Mouse (Mus musculus) MEL (cell line): ENCODE measurements around the gene Ptafr. TPM values are rescaled to one million over a fixed set of nuclear protein-coding genes. Genes with fewer than 3 reads are reported as not detected.

ENCODE experiments used
- DNase-seq: peaks from one replicate; pipeline ENCODE4 v3.0.0; 2011; ENCODE audit warnings: low read depth, low spot score
- H3K27ac ChIP-seq: 2 replicates; pipeline ENCODE4 v1.5.1; 2012; ENCODE audit warnings: low read depth, mild to moderate bottlenecking, control low read depth, low read length, moderate library complexity; ENCODE audit not compliant: control insufficient read depth
- H3K27me3 ChIP-seq, 2 experiments: fragments of 150-350 bp in 1 of 2; sonication (generic) in 1 of 2; 2 replicates each; pipeline ENCODE4 v1.6.1; 2012; ENCODE audit warnings: low read length in 2 of 2, mild to moderate bottlenecking in 2 of 2, improper control_type of control experiment in 1 of 2, moderate library complexity in 1 of 2; ENCODE audit not compliant: insufficient read depth in 2 of 2, control insufficient read depth in 1 of 2
- H3K36me3 ChIP-seq, 2 experiments: 2 replicates each; pipeline ENCODE4 v1.6.1; 2012 to 2014; ENCODE audit warnings: low read length in 2 of 2, improper control_type of control experiment in 1 of 2, inconsistent platforms in 1 of 2, mild to moderate bottlenecking in 1 of 2; ENCODE audit not compliant: insufficient read depth in 2 of 2, control insufficient read depth in 1 of 2
- H3K4me1 ChIP-seq, 2 experiments: fragments of 150-350 bp in 1 of 2; sonication (generic) in 1 of 2; 2 replicates each; pipeline ENCODE4 v1.6.1; 2012; ENCODE audit warnings: low read length in 2 of 2, improper control_type of control experiment in 1 of 2, mild to moderate bottlenecking in 1 of 2; ENCODE audit not compliant: insufficient read depth in 2 of 2, control insufficient read depth in 1 of 2
- H3K4me3 ChIP-seq, 2 experiments: fragments of 150-350 bp in 1 of 2; sonication (generic) in 1 of 2; 2 replicates each; pipeline ENCODE4 v1.5.1; 2012; ENCODE audit warnings: low read depth in 2 of 2, low read length in 2 of 2, mild to moderate bottlenecking in 2 of 2, moderate library complexity in 2 of 2, control low read depth in 1 of 2, improper control_type of control experiment in 1 of 2; ENCODE audit not compliant: control insufficient read depth in 1 of 2, insufficient read depth in 1 of 2
- H3K79me2 ChIP-seq: 2 replicates; pipeline ENCODE4 v1.6.1; 2012; ENCODE audit warnings: mild to moderate bottlenecking, low read length, moderate library complexity; ENCODE audit not compliant: control insufficient read depth, poor library complexity, insufficient read depth
- H3K9ac ChIP-seq: 2 replicates; pipeline ENCODE4 v1.6.1; 2012; ENCODE audit warnings: low read depth, mild to moderate bottlenecking, control low read depth, low read length, moderate library complexity; ENCODE audit not compliant: control insufficient read depth, poor library complexity, severe bottlenecking
- H3K9me3 ChIP-seq: fragments of 150-350 bp; sonication (generic); replicated peaks from 2 replicates; pipeline ENCODE4 v1.6.1; 2012; ENCODE audit warnings: mild to moderate bottlenecking, low read length, improper control_type of control experiment, moderate library complexity; ENCODE audit not compliant: insufficient read depth
- CHD2 ChIP-seq: IDR thresholded peaks from 2 replicates; pipeline ENCODE4 v1.6.1; 2011; ENCODE audit warnings: low read length, improper control_type of control experiment
- E2F4 ChIP-seq: IDR thresholded peaks from 2 replicates; pipeline ENCODE4 v1.6.1; 2011; ENCODE audit warnings: low read depth, low read length, improper control_type of control experiment, borderline replicate concordance
- EP300 ChIP-seq, 2 experiments: IDR thresholded peaks; 2 replicates each; pipeline ENCODE4 v1.6.1; 2011; ENCODE audit warnings: improper control_type of control experiment in 2 of 2, low read length in 2 of 2, low read depth in 1 of 2, mild to moderate bottlenecking in 1 of 2
- ETS1 ChIP-seq: IDR thresholded peaks from 2 replicates; pipeline ENCODE4 v1.6.1; 2012; ENCODE audit warnings: low read depth, mild to moderate bottlenecking, inconsistent platforms, low read length, improper control_type of control experiment, moderate library complexity
- HCFC1 ChIP-seq: IDR thresholded peaks from 2 replicates; pipeline ENCODE4 v1.6.1; 2012; ENCODE audit warnings: low read depth, mild to moderate bottlenecking, inconsistent platforms, low read length, improper control_type of control experiment, moderate library complexity
- JUND ChIP-seq: IDR thresholded peaks from 2 replicates; pipeline ENCODE4 v1.6.1; 2011; ENCODE audit warnings: low read depth, mild to moderate bottlenecking, improper control_type of control experiment, low read length
- MAFK ChIP-seq: IDR thresholded peaks from 2 replicates; pipeline ENCODE4 v1.6.1; 2011; ENCODE audit warnings: low read depth, mild to moderate bottlenecking, low read length, improper control_type of control experiment, borderline replicate concordance
- MYC ChIP-seq: IDR thresholded peaks from 2 replicates; pipeline ENCODE4 v1.6.1; 2011; ENCODE audit warnings: low read depth, mild to moderate bottlenecking, low read length, improper control_type of control experiment, moderate library complexity
- NELFE ChIP-seq: IDR thresholded peaks from 2 replicates; pipeline ENCODE4 v1.6.1; 2011; ENCODE audit warnings: low read depth, low read length, improper control_type of control experiment
- NRF1 ChIP-seq: IDR thresholded peaks from 2 replicates; pipeline ENCODE4 v1.6.1; 2014; ENCODE audit warnings: low read depth, mild to moderate bottlenecking, inconsistent platforms, low read length, improper control_type of control experiment, moderate library complexity; ENCODE audit not compliant: poor library complexity, insufficient read depth, severe bottlenecking
- POLR2AphosphoS2 ChIP-seq: IDR thresholded peaks from 2 replicates; pipeline ENCODE4 v1.6.1; 2011; ENCODE audit warnings: low read length, improper control_type of control experiment
- POLR2AphosphoS5 ChIP-seq: IDR thresholded peaks from 2 replicates; pipeline ENCODE4 v1.6.1; 2012; ENCODE audit warnings: low read depth, borderline replicate concordance, mild to moderate bottlenecking, inconsistent platforms, low read length, moderate library complexity, mixed read lengths
- SIN3A ChIP-seq: IDR thresholded peaks from 2 replicates; pipeline ENCODE4 v1.6.1; 2012; ENCODE audit warnings: low read length, improper control_type of control experiment, inconsistent platforms
- SMC3 ChIP-seq: IDR thresholded peaks from 2 replicates; pipeline ENCODE4 v1.6.1; 2011; ENCODE audit warnings: low read depth, low read length, improper control_type of control experiment
- UBTF ChIP-seq: IDR thresholded peaks from 2 replicates; pipeline ENCODE4 v1.6.1; 2012; ENCODE audit warnings: low read depth, mild to moderate bottlenecking, inconsistent platforms, low read length, improper control_type of control experiment, moderate library complexity, borderline replicate concordance; ENCODE audit not compliant: insufficient read depth
- USF1 ChIP-seq: IDR thresholded peaks from 2 replicates; pipeline ENCODE4 v1.6.1; 2014; ENCODE audit warnings: low read depth, mild to moderate bottlenecking, inconsistent platforms, low read length, improper control_type of control experiment, moderate library complexity
- ZC3H11A ChIP-seq: IDR thresholded peaks from 2 replicates; pipeline ENCODE4 v1.6.1; 2012; ENCODE audit warnings: low read depth, mild to moderate bottlenecking, inconsistent platforms, low read length, improper control_type of control experiment
- ZMIZ1 ChIP-seq: IDR thresholded peaks from 2 replicates; pipeline ENCODE4 v1.6.1; 2012; ENCODE audit warnings: low read depth, mild to moderate bottlenecking, inconsistent platforms, low read length, improper control_type of control experiment, moderate library complexity
- ZNF384 ChIP-seq: IDR thresholded peaks from 2 replicates; pipeline ENCODE4 v1.6.1; 2012; ENCODE audit warnings: low read depth, mild to moderate bottlenecking, inconsistent platforms, low read length, improper control_type of control experiment
- polyA plus RNA-seq, 2 experiments: library from polyadenylated mRNA; stranded (reverse) in 1 of 2; unstranded in 1 of 2; fragments of >175 nt in 1 of 2; fragments of >200 nt in 1 of 2; gene quantifications; 2 replicates each; pipeline versions ENCODE4 v1.2.1 to v1.2.4; 2012; ENCODE audit warnings: low replicate concordance in 2 of 2, low read depth in 1 of 2; ENCODE audit not compliant: insufficient read length in 2 of 2, insufficient read depth in 1 of 2, missing spikeins in 1 of 2
- total RNA-seq: library from RNA; depleted of rRNA; stranded (reverse); fragments of 300-350 nt; gene quantifications from 2 replicates; pipeline ENCODE4 v1.2.3, GENCODE M21; 2012

Ptafr gene
- total and polyA plus RNA-seq, 3 experiments: 0.06 TPM; not detected in 2

DNA sequence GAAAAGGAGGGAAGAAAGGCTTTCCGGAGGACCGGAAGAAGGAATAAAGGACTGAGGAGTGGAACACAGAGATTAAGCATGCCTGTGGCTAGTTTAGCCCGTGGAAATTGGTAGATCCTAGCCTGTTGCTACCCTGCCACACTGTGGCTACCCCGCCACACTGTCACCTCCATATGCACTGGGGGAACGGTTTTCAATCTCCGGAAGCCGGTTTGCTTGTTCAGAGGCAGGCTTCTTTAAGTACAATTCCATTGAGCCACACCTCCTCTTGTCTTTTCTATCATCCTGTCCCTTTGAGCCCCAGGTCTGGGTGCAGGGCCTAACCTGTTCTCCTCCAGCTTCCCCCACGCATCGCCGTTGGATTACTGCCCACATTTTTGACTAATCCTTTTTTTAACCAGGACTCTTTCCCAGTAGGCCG is 39.5 kb upstream of the Ptafr start:
- Histone ChIP-seq H3K79me2 (no peaks in the 10 kb centered on the region), H3K36me3 (peaks cover 0 to 15% of the 10 kb centered on the region in 2 experiments; a peak in 2 of 4 replicates), H3K27me3 (no peaks in the 10 kb centered on the region), H3K9ac (no peak overlapping the region), H3K9me3 (no peaks in the 10 kb centered on the region), H3K4me1 (peaks cover 15 to 26% of the 10 kb centered on the region in 2 experiments), H3K4me3 (no peak overlapping the region), H3K27ac (no peak overlapping the region)
- DNase-seq: no peak
- TF ChIP-seq HCFC1: no peak
- TF ChIP-seq ETS1: no peak
- no peak for TF ChIP-seq E2F4
- TF ChIP-seq SMC3: no peak
- no peak for TF ChIP-seq POLR2AphosphoS2
- TF ChIP-seq ZC3H11A: no peak
- TF ChIP-seq EP300 (IDR thresholded peaks at IDR 0.05; ENCODE audit: low read depth in 1 of 2, low read length in 2 of 2): no peak
- no peak for TF ChIP-seq UBTF
- TF ChIP-seq USF1: no peak
- no peak for TF ChIP-seq NELFE
- no peak for TF ChIP-seq MAFK
- TF ChIP-seq JUND: no peak
- TF ChIP-seq SIN3A: no peak
- TF ChIP-seq ZNF384: no peak
- no peak for TF ChIP-seq CHD2
- TF ChIP-seq MYC: no peak
- TF ChIP-seq ZMIZ1: no peak

DNA sequence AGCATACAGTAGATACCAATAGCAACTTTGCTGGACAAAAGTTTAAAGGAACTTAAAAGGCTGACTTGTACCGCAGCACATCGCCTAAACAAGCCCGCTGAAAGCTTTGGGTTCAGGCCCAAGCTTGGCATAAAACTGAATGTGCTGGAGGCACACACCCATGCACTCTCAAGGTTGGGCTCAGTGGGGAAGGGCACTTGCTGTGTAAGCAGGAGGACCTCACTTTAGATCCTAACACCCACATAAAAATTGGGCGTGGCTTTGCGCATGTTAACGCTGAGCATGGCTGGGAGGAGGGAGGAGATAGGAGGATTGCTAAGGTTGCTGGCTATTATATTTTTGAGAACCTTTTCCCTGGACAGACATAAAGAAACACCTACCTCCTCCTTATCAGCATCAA is 39.1 kb upstream of the Ptafr start:
- H3K27ac ChIP-seq: no peak overlapping the region

More for the DNA sequence above, 39.1 kb upstream of the Ptafr start:
- H3K4me3 ChIP-seq: no peak overlapping the region
- H3K4me1 ChIP-seq: peaks cover 17 to 31% of the 10 kb centered on the region in 2 experiments
- peaks cover 0 to 20% of the 10 kb centered on the region in 2 experiments; a peak in 2 of 4 replicates for H3K36me3 ChIP-seq
- TF ChIP-seq NRF1 (peak; percentile 41; the same call in 1 of the 2 replicates), POLR2AphosphoS5 (no peak), NELFE (no peak), SIN3A (0 out of 2 replicates have a peak, but pooled peaks have one; percentile 17)
- peak; percentile 65 for DNase-seq
- no peaks in the 10 kb centered on the region for H3K27me3 ChIP-seq
- no peaks in the 10 kb centered on the region for H3K9me3 ChIP-seq
- no peak overlapping the region for H3K9ac ChIP-seq
- no peaks in the 10 kb centered on the region for H3K79me2 ChIP-seq
